Mouse (Mus musculus): ENCODE data around the gene Cuzd1. TPM values are rescaled to one million over a fixed set of nuclear protein-coding genes. Genes with fewer than 3 reads are reported as not detected.

Gene Cuzd1
- polyA plus RNA-seq, 1 experiment from 2014 or later, result not detected

DNA sequence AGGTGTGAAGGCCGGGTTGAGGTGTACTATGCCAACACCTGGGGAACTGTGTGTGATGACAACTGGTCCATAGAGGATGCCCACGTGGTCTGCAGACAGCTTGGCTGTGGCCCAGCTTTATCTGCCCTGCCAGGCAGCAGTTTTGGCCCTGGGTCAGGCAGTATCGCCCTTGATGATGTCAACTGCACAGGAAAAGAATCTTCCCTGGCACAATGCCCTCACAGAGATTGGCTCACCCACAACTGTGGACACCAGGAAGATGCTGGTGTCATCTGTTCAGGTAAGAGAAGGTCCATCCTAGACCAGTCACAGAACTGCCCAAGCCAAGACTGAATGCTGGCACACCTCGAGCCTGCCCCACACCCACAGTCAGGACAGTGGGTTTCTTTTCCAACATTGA, 56.2 kb downstream of the Cuzd1 start:
- Histone ChIP-seq H3K27ac (ENCODE audit: low read length) (no peak overlapping the region), H3K4me3 (ENCODE audit: low read depth, low read length) (no peak overlapping the region), H3K36me3 (ENCODE audit: insufficient read depth, low read length) (no peaks in the 10 kb centered on the region), H3K4me2 (replicated peaks; ENCODE audit: low read depth, low read length) (no peak overlapping the region), H3K9me3 (ENCODE audit: low read length) (no peaks in the 10 kb centered on the region), H3K9ac (replicated peaks; ENCODE audit: low read depth) (no peak overlapping the region), H3K27me3 (replicated peaks; ENCODE audit: insufficient read depth, low read length) (no peaks in the 10 kb centered on the region), H3K4me1 (ENCODE audit: insufficient read depth, low read depth, low read length) (no peaks in the 10 kb centered on the region)
- 63% methylated on average over 4 of the region's 4 CpGs for WGBS
- TF ChIP-seq EP300 (IDR thresholded peaks at IDR 0.05) (no peak), CTCF (IDR thresholded peaks at IDR 0.05) (no peak)
- ATAC-seq (no peak), DNase-seq (ENCODE audit: low spot score) (no peak)

DNA sequence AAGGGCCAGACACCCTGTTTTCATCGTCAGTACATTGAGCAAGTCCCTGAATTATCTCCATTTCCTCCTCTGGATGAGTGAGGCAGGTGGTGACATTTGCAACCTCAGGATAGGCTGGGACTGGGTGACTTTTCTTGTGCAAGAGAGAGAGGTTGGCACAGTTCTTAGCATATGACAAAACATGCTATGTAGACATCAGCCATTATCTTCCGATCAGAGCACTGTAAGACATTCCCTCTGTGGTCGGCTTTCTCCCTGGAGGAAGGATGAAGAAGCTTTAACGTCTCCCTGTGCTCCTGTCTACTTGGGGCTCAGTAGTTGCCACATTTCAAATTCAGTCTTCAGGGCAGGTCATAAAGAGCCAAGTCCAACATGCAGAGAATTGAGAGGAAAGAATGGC, 57.8 kb downstream of the Cuzd1 start:
- Histone ChIP-seq H3K27me3 (replicated peaks; ENCODE audit: insufficient read depth, low read length) (no peaks in the 10 kb centered on the region), H3K4me1 (ENCODE audit: insufficient read depth, low read depth, low read length) (no peaks in the 10 kb centered on the region), H3K9me3 (ENCODE audit: low read length) (no peaks in the 10 kb centered on the region), H3K4me2 (replicated peaks; ENCODE audit: low read depth, low read length) (no peak overlapping the region), H3K36me3 (ENCODE audit: insufficient read depth, low read length) (no peaks in the 10 kb centered on the region), H3K27ac (ENCODE audit: low read length) (no peak overlapping the region), H3K4me3 (ENCODE audit: low read depth, low read length) (no peak overlapping the region), H3K9ac (replicated peaks; ENCODE audit: low read depth) (no peak overlapping the region)
- TF ChIP-seq CTCF (IDR thresholded peaks at IDR 0.05), result no peak
- ATAC-seq (no peak), DNase-seq (ENCODE audit: low spot score) (no peak)
- WGBS, result 85% methylated on average over 4 of the region's 4 CpGs

DNA sequence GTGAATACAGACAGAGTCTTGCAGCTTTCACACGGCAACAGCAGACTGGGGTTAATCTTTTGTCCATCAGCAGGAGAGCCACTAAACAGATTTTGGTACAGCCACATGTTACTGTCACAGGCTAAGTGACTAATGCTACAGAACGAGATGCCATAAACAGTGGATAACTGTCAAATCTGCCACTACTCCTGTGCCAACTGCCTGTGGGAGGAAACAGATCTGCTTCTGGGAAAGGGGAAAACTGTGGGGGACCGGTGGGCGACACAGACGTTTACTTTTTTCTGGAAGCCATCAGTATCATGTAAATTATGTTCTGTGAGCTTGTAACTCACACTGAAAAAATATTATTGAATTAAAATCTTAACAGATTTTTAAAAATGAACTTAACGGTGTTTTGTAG, 61.1 kb downstream of the Cuzd1 start:
- H3K4me1 ChIP-seq (ENCODE audit: insufficient read depth, low read depth, low read length), result no peaks in the 10 kb centered on the region
- DNase-seq (ENCODE audit: low spot score), result no peak
- no peak overlapping the region for H3K4me3 ChIP-seq (ENCODE audit: low read depth, low read length)
- no peak overlapping the region for H3K27ac ChIP-seq (ENCODE audit: low read length)
- H3K4me2 ChIP-seq (replicated peaks; ENCODE audit: low read depth, low read length), result no peak overlapping the region
- ATAC-seq, result no peak
- H3K27me3 ChIP-seq (replicated peaks; ENCODE audit: insufficient read depth, low read length), result no peaks in the 10 kb centered on the region
- no peaks in the 10 kb centered on the region for H3K36me3 ChIP-seq (ENCODE audit: insufficient read depth, low read length)
- no peak overlapping the region for H3K9ac ChIP-seq (replicated peaks; ENCODE audit: low read depth)
- H3K9me3 ChIP-seq (ENCODE audit: low read length), result no peaks in the 10 kb centered on the region
- TF ChIP-seq CTCF (IDR thresholded peaks at IDR 0.05) (no peak), EP300 (IDR thresholded peaks at IDR 0.05) (no peak)
- 57% methylated on average over 6 of the region's 6 CpGs for WGBS

Other genes with a start within 250 kb of the Cuzd1 start
- not detected in 2 replicates for gene 4933402N03Rik, start 176.0 kb downstream of the Cuzd1 start, polyA plus RNA-seq (2015; fragmentation: Nextera tagmentation; extraction: Ambion mirVana)
- gene 5430419D17Rik, start 147.9 kb downstream of the Cuzd1 start, polyA plus RNA-seq (2015; fragmentation: Nextera tagmentation; extraction: Ambion mirVana), result 0.02 TPM in 1 of 2 replicates, not detected in the other
- gene Fam24b, start 7.2 kb upstream of the Cuzd1 start, polyA plus RNA-seq (2015; fragmentation: Nextera tagmentation; extraction: Ambion mirVana), result not detected in 2 replicates
- not detected in 2 replicates for gene Fam24a, start 11.6 kb upstream of the Cuzd1 start, polyA plus RNA-seq (2015; fragmentation: Nextera tagmentation; extraction: Ambion mirVana)
- 10.7 and 12.5 TPM in 2 replicates for gene 2310057M21Rik, start 40.5 kb upstream of the Cuzd1 start, polyA plus RNA-seq (2015; fragmentation: Nextera tagmentation; extraction: Ambion mirVana)
- 30.5 and 32.7 TPM in 2 replicates for gene Pstk, start 48.8 kb upstream of the Cuzd1 start, polyA plus RNA-seq (2015; fragmentation: Nextera tagmentation; extraction: Ambion mirVana)
- 9.0 and 10.3 TPM in 2 replicates for gene Ikzf5, start 88.2 kb upstream of the Cuzd1 start, polyA plus RNA-seq (2015; fragmentation: Nextera tagmentation; extraction: Ambion mirVana)
- 99.4 and 129 TPM in 2 replicates for gene Acadsb, start 88.3 kb upstream of the Cuzd1 start, polyA plus RNA-seq (2015; fragmentation: Nextera tagmentation; extraction: Ambion mirVana)
- gene Hmx3, start 220.6 kb upstream of the Cuzd1 start, polyA plus RNA-seq (2015; fragmentation: Nextera tagmentation; extraction: Ambion mirVana), result not detected in 2 replicates
- gene Hmx2, start 226.5 kb upstream of the Cuzd1 start, polyA plus RNA-seq (2015; fragmentation: Nextera tagmentation; extraction: Ambion mirVana), result not detected in 2 replicates
- gene Bub3, start 237.9 kb upstream of the Cuzd1 start, polyA plus RNA-seq (2015; fragmentation: Nextera tagmentation; extraction: Ambion mirVana), result 92.6 and 101 TPM in 2 replicates

All from lung, postnatal 0 days (tissue).